Mouse (Mus musculus): Measurements from ENCODE around the gene Dnah9.

Gene Dnah9

GRCm38 (mm10) chr11:65927962-65928361 is 240.4 kb downstream of the Dnah9 start:
- DNase-seq (ENCODE audit: low spot score), result no peak

- no peak for DNase-seq (ENCODE audit: low spot score)
Measured at GRCm38 (mm10) chr11:65918480-65919236, 249.7 kb downstream of the Dnah9 start.

DNA sequence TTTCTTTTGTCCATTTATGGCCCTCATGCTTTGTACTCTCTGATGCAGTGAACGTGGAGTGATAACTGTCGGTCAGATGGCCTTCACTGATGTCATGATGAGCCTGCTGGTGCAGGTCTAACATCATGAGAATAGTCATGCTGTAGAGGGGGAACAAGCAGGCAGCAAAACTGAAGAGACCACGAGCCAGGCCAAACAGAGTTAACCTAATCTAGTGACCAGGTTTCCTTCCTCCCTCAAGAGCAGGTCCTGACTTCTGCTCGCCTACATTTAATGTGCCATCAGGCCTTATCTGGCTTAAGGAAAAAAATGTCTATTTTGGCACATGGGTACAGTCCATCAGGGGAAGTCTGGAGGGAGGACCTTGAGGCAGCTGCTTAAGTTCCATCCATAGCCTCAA is 259.2 kb downstream of the Dnah9 start:
- DNase-seq (ENCODE audit: low spot score), result no peak

- no peak for DNase-seq (ENCODE audit: low spot score)
Measured at GRCm38 (mm10) chr11:65905487-65905886, 262.9 kb downstream of the Dnah9 start.

- no peak for DNase-seq (ENCODE audit: low spot score)
Measured at GRCm38 (mm10) chr11:65903944-65904343, 264.4 kb downstream of the Dnah9 start.

DNA sequence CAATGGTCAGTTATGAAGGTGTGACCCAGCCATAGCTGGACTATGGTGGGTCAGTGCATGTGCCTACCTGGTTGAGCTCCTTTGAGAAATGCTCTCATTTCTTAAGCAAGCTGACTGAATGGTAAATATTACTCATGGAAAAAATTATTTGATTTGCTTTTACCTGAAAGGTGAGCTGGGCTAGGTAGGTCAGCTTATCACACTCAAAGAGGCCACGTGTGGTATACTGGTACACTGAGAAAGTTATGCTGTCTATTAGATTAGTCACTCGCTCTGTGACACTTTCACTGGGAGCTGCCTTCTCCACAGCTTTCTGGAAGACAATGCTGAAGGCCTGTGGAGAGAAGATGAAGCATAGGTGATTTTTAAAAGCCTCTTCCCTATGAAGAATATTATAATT is 286.9 kb downstream of the Dnah9 start:
- DNase-seq (ENCODE audit: low spot score), result no peak

DNA sequence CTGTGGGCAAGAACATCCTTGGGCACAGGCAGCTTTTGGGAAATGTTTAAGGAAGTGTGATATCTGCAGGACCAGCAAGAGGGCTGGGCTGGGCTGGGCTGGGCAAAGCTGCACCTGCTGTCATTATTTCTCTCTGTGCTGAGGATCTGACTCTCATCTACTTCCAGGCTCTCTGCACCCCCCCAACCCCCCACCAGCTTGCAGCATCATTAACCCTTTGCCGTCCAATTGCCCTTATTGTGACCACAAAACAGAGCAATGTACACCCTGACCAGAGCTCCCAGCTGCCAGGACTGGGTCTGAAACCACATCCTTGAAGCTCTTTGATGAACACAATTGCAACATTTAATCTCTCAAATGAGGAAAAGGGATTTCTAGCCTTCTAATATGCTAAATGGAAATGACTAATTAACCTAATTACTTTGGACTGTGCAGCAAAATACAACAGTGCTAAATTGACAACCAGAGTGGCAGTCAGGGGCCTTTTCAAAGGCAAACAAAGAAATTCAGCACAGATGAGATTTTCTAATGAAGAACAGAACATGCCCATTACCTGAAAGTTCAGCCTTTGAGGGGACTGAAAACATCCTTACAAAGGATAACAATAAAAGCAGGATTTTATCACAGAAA is 291.1 kb downstream of the Dnah9 start:
- DNase-seq (ENCODE audit: low spot score), result no peak

GRCm38 (mm10) chr11:65861476-65861875 is 306.9 kb downstream of the Dnah9 start:
- DNase-seq (ENCODE audit: low spot score), result no peak

DNA sequence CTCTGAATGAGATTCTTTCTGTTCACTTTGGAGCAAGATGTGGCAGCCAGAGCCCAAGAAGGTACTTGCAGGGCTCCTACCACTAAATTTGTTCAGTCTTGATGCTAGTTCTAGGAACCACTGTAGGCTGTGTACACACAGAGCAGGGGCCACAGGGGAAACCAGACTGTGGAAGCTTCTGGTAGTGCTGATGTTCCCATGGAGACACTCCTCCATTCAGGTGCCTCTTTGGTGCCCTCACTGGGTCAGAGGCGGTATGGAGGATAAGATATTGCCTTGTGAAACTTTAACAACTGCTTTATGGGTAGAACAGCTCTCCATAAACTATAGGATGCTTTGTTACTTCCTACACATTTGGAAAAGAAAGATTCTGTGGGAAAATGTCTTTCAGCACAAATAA is 316.3 kb downstream of the Dnah9 start:
- DNase-seq (ENCODE audit: low spot score), result no peak

DNA sequence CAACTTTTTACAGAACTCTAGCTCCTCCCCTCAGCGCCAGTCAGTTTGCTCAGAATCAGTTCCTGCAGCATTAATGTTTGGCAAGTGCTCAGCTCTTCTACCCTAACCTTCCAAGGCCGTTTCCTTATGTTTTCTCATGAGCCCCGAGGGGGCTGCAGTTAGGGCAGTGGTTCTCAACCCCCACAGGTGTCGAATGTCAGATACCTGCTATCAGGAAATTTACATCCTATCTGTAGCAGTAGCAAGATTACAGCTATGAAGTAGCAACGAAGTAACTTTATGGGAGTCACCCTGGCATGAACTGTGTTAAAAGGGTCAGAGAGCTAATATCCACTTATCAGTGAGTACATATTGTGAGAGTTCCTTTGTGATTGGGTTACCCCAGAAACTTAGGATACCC is 321.9 kb downstream of the Dnah9 start:
- no peak for DNase-seq (ENCODE audit: low spot score)

GRCm38 (mm10) chr11:65838999-65839398 is 329.4 kb downstream of the Dnah9 start:
- no peak for DNase-seq (ENCODE audit: low spot score)

- DNase-seq (ENCODE audit: low spot score), result no peak
Measured at GRCm38 (mm10) chr11:65824556-65824955, 343.8 kb downstream of the Dnah9 start.

DNA sequence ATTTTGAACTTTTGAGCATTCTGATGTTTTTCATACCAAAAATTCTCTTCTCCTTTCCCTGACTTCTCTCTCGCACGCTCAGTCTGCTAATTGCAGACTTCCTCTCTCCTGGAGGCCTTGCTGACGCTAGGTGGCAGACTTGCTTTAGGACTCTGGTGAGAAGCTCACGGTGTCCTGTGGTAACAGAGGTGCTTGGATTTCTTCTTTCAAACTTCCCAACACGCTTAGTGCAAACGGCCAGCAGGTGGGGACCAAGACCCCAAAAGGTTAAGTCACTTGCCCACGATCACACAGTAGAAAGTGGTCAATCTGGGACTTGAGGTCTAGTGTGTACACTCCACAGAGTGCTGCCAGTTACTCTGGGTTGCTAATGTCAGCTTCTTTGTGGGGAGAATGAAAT is 347.5 kb downstream of the Dnah9 start:
- peak; percentile 67 for DNase-seq (ENCODE audit: low spot score)

GRCm38 (mm10) chr11:65820280-65820679 is 348.1 kb downstream of the Dnah9 start:
- no peak for DNase-seq (ENCODE audit: low spot score)

- DNase-seq (ENCODE audit: low spot score), result no peak
Measured at GRCm38 (mm10) chr11:65818193-65818592, 350.2 kb downstream of the Dnah9 start.

GRCm38 (mm10) chr11:65816237-65816636 is 352.1 kb downstream of the Dnah9 start:
- no peak for DNase-seq (ENCODE audit: low spot score)

- no peak for DNase-seq (ENCODE audit: low spot score)
Measured at GRCm38 (mm10) chr11:65814381-65814780, 354.0 kb downstream of the Dnah9 start.

DNA sequence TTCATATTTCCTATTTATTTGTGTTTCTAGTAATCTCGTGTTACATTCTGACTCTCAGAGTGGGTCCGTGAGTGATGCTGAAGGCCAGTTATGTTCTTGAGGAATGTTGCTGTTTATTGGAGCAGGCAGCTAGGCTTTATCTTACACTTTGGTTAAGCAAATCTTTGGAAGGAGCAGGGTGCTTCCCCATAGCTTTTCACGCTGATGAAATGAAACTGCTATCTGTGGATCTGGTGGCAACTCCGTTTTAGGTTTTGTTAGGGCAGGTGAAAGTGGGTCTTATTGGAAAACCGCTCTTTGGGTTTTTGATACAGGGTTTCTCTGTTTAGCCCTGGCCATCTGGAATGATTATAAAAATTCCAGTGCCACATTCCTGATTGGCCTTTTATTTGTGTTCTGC is 356.3 kb downstream of the Dnah9 start:
- no peak for DNase-seq (ENCODE audit: low spot score)

DNA sequence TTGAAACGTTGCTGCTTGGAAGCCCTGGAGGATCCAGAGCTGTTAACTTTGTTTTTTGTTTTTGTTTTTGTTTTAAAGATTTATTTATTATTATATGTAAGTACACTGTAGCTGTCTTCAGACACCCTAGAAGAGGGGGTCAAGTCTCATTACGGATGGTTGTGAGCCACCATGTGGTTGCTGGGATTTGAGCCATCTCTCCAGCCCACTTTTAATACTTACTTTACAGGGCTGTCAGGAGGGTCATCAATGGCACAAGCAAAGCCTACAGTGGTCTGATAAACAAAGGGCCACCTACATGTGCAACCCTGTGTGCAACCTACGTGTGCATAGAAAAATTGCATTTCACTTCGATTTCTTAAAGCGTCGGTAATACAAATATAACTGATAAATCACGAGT is 360.8 kb downstream of the Dnah9 start:
- DNase-seq (ENCODE audit: low spot score), result no peak

- peak; percentile 70 for DNase-seq (ENCODE audit: low spot score)
Measured at GRCm38 (mm10) chr11:65806909-65807504, 361.3 kb downstream of the Dnah9 start, which contains the start of gene Zkscan6. TSS of gene Zkscan6 (plus strand) at chr11:65807175.

DNA sequence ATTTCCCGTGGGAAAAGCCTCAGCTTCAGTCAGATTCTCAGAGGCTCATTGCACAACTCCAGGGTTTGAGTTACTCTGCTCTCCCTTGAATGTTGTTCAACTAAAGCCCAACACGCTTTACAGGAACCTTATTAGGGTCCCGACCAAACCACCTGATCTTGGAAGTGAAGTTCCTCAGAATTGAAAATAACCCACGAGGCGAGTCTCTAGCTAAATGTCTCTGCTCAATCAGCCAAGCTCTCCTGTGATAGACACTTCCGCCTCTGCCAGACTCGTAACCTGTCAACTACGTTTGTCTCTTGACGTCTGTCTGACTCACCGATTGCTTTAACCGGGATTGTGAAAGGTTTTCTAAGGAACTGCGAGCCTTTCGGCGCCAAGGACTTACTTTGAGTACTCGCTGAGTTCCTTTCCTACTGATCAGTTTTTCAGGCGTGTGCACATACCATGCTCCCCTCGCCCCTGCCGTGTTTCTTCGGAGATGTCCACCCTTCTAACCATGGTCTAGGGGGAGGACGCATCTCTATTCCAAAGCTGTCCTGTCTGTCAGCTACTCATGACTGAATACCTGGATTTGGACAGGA is 361.9 kb downstream of the Dnah9 start:
- DNase-seq (ENCODE audit: low spot score), result peak; percentile 42

- DNase-seq (ENCODE audit: low spot score), result no peak
Measured at GRCm38 (mm10) chr11:65801899-65802298, 366.5 kb downstream of the Dnah9 start.

DNA sequence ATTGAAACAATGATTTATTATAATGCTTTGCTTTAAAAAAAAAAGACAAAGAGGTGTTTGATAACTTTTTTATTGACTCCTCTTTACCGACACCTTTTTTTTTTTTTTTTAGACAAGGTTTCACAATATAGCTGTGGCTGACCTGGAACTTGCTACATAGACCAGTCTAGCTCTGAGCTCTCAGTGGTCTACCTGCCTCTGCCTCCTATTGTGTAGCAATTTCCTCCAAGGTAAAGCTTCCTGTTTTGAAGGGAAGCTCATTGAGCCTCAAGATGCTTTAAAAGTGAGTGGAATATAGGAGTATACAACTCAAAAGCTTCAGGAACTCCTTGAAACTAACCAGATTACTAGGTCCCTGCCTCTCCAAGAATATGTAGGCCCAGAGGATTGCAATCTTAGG is 372.5 kb downstream of the Dnah9 start:
- no peak for DNase-seq (ENCODE audit: low spot score)

All from urinary bladder, postnatal 25 days (tissue).